Mouse (Mus musculus) midbrain, embryonic 14.5 days (tissue): ENCODE data around the gene Cntnap5c. TPM values are rescaled to one million over a fixed set of nuclear protein-coding genes. Genes with fewer than 3 reads are reported as not detected.

Experiments
- ATAC-seq: fragments of 200-750 bp; cut with Nextera tagmentation; 2 replicates; pipeline ENCODE4 v1.8.0; 2017; ENCODE audit warnings: moderate number of reproducible peaks, moderate library complexity; ENCODE audit not compliant: low FRiP score, low TSS enrichment
- DNase-seq: peaks from one replicate; pipeline ENCODE4 v3.0.0-alpha.2; 2015
- H3K27ac ChIP-seq: fragments of 300-500 bp; sonication (generic); replicated peaks from 2 replicates; pipeline ENCODE4 v1.5.1; 2014; ENCODE audit warnings: mild to moderate bottlenecking, low read depth, low read length, moderate library complexity
- H3K27me3 ChIP-seq: fragments of 300-500 bp; sonication (generic); 2 replicates; pipeline ENCODE4 v1.6.1; 2014; ENCODE audit warnings: low read length, control low read depth, mixed read lengths; ENCODE audit not compliant: control insufficient read depth, insufficient read depth
- H3K36me3 ChIP-seq: fragments of 300-500 bp; sonication (generic); 2 replicates; pipeline ENCODE4 v1.6.1; 2014; ENCODE audit warnings: low read length, control low read depth; ENCODE audit not compliant: control insufficient read depth, insufficient read depth
- H3K4me1 ChIP-seq: fragments of 300-500 bp; sonication (generic); 2 replicates; pipeline ENCODE4 v1.6.1; 2014; ENCODE audit warnings: mild to moderate bottlenecking, antibody characterized with exemption, low read length, control low read depth; ENCODE audit not compliant: control insufficient read depth, insufficient read depth
- H3K4me2 ChIP-seq: fragments of 300-500 bp; sonication (generic); 2 replicates; pipeline ENCODE4 v1.6.1; 2014; ENCODE audit warnings: mild to moderate bottlenecking, low read length, moderate library complexity
- H3K4me3 ChIP-seq: fragments of 300-500 bp; sonication (generic); replicated peaks from 2 replicates; pipeline ENCODE4 v1.5.1; 2014; ENCODE audit warnings: low read depth, low read length
- H3K9ac ChIP-seq: fragments of 300-500 bp; sonication (generic); replicated peaks from 2 replicates; pipeline ENCODE4 v1.6.1; 2014; ENCODE audit warnings: mild to moderate bottlenecking, low read length, moderate library complexity
- H3K9me3 ChIP-seq: fragments of 300-500 bp; sonication (generic); 2 replicates; pipeline ENCODE4 v1.6.1; 2016; ENCODE audit warnings: low read length, control low read depth, mixed read lengths; ENCODE audit not compliant: control insufficient read depth
- WGBS: fragments of 180-500 bp; shearing (Covaris S2); extraction: QIAGEN DNeasy Blood & Tissue Kit; methylation state at CpG from one replicate; pipeline ENCODE4 v1.1.7; 2014; 5-methylcytosine and 5-hydroxymethylcytosine counted together
- polyA plus RNA-seq: library from polyadenylated mRNA; unstranded; fragments of >200 nt; fragmentation: Nextera tagmentation; extraction: Ambion mirVana; gene quantifications from 2 replicates; pipeline ENCODE4 v1.2.1, GENCODE M21; 2014

The Cntnap5c gene
- polyA plus RNA-seq, result 1.7 and 1.8 TPM in 2 replicates

DNA sequence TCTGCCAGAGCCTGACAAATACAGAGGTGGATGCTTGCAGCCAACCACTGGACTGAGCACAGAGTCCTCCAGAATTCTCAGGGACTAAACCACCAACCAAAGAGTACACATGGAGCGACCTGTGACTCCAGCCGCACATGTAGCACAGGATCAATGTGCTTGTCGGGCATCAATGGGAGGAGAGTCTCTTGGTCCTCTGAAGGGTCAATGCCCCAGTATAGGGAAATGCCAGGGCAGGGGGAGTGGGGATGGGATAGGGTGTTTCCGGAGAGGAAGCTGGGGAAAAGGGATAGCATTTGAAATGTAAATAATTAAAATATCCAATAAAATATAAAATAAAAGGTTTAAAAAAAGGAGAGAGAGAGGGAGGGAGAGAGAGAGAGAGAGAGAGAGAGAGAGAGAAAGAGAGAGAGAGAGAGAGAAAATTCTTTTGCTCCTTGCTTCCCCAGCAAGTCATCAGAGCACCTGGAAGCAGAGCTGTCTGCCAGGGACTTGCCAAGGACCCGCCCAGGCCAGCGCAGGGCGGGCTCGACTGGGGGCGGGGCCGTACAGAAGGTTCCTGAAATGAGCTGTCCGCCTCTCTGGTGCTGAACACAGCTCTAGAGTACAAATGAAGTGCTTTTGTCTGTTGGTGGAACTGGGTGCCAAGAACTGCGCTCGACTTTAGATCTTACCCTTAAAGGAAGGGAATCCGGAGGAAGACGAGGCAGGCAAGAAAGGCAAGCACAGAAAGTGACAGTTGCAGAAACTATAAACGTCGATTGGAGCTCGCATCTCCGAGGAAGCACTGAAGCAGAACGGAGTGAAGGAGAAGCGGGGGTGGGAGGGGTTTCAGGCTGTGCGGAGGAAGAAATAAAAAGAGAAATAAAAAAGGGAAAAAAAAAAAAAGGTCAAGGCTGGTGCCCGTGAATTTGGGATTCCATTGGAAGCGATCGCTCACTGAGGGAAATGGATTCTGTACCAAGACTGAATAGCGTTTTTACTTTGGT lies at the start of gene Cntnap5c:
TSS of gene Cntnap5c (plus strand) at position 949 of the 989 bp plus-strand sequence.
- Histone ChIP-seq H3K4me2 (peak within 1 kb of the TSS; percentile 63), H3K27me3 (no peaks in the 10 kb centered on the region), H3K4me1 (no peaks in the 10 kb centered on the region), H3K9ac (peak within 1 kb of the TSS; percentile 32; the same call in 1 of the 2 replicates), H3K36me3 (no peaks in the 10 kb centered on the region), H3K4me3 (peak within 1 kb of the TSS; percentile 34), H3K27ac (no peak within 1 kb of the TSS), H3K9me3 (no peaks in the 10 kb centered on the region)
- DNase-seq (peak; percentile 80), ATAC-seq (peak; percentile 81)
- 16% methylated on average over 26 of the region's 26 CpGs for WGBS

- Histone ChIP-seq H3K4me2 (no peak within 1 kb of the TSS), H3K27ac (no peak within 1 kb of the TSS), H3K27me3 (no peaks in the 10 kb centered on the region), H3K9me3 (no peaks in the 10 kb centered on the region), H3K4me1 (no peaks in the 10 kb centered on the region), H3K9ac (no peak within 1 kb of the TSS), H3K36me3 (no peaks in the 10 kb centered on the region), H3K4me3 (no peak within 1 kb of the TSS)
- no peak for DNase-seq
- no peak for ATAC-seq
- WGBS, result 87% methylated on average over 5 of the region's 5 CpGs
Observed at GRCm38 (mm10) chr17:57742119-57742518, 27.3 kb upstream of the Cntnap5c start, which contains the start of gene Gm21834. Gm21834 (minus strand) TSS chr17:57742219.

- Histone ChIP-seq H3K36me3 (no peaks in the 10 kb centered on the region), H3K4me1 (no peaks in the 10 kb centered on the region), H3K27ac (no peak overlapping the region), H3K27me3 (no peaks in the 10 kb centered on the region), H3K4me2 (no peak overlapping the region), H3K4me3 (no peak overlapping the region), H3K9ac (no peak overlapping the region), H3K9me3 (no peaks in the 10 kb centered on the region)
- WGBS, result 72% methylated on average over 1 of the region's 1 CpGs
- ATAC-seq (no peak), DNase-seq (no peak)
Observed at GRCm38 (mm10) chr17:57758033-57758432, 11.3 kb upstream of the Cntnap5c start.

GRCm38 (mm10) chr17:57767306-57767705 lies 2.1 kb upstream of the Cntnap5c start:
- Histone ChIP-seq H3K9ac (no peak overlapping the region), H3K27me3 (no peaks in the 10 kb centered on the region), H3K4me1 (no peaks in the 10 kb centered on the region), H3K4me3 (no peak overlapping the region), H3K9me3 (no peaks in the 10 kb centered on the region), H3K36me3 (no peaks in the 10 kb centered on the region), H3K4me2 (no peak overlapping the region), H3K27ac (no peak overlapping the region)
- no peak for DNase-seq
- ATAC-seq, result no peak

DNA sequence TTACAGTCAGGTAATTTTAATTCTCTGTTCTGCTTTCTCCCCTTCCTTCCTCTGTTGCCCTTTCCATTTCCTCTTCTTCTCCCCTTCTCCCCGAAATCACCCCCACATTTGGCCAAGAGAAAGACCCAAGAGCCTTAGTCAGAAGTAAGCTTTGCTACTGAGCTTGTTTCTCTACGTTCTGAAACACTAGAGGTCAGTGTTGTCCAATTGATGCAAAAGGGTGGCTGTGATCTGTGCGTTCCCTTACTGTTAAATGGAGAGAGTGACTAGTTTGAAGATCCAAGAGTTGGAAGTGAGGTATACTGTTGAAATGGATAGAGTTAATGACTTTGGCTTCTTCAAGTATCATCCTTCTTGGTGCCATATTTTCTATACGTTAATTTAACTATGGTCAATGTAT lies 1.5 kb downstream of the Cntnap5c start:
- H3K4me2 ChIP-seq, result peak overlapping the region; percentile 63
- H3K36me3 ChIP-seq, result no peaks in the 10 kb centered on the region
- peak; percentile 59 for ATAC-seq
- 18% methylated on average over 4 of the region's 4 CpGs for WGBS
- H3K27ac ChIP-seq, result no peak overlapping the region
- no peak overlapping the region for H3K4me3 ChIP-seq
- no peaks in the 10 kb centered on the region for H3K4me1 ChIP-seq
- H3K9me3 ChIP-seq, result no peaks in the 10 kb centered on the region
- H3K27me3 ChIP-seq, result no peaks in the 10 kb centered on the region
- H3K9ac ChIP-seq, result no peak overlapping the region
- peak; percentile 88 for DNase-seq

GRCm38 (mm10) chr17:57788161-57788799 lies 18.9 kb downstream of the Cntnap5c start:
- no peaks in the 10 kb centered on the region for H3K4me1 ChIP-seq
- no peak overlapping the region for H3K27ac ChIP-seq
- H3K9ac ChIP-seq, result no peak overlapping the region
- ATAC-seq (no peak), DNase-seq (no peak)
- no peaks in the 10 kb centered on the region for H3K36me3 ChIP-seq
- 87% methylated on average over 1 of the region's 1 CpGs for WGBS
- no peaks in the 10 kb centered on the region for H3K27me3 ChIP-seq
- no peak overlapping the region for H3K4me2 ChIP-seq
- peaks cover 4% of the 10 kb centered on the region; the same call in 1 of the 2 replicates for H3K9me3 ChIP-seq
- no peak overlapping the region for H3K4me3 ChIP-seq

DNA sequence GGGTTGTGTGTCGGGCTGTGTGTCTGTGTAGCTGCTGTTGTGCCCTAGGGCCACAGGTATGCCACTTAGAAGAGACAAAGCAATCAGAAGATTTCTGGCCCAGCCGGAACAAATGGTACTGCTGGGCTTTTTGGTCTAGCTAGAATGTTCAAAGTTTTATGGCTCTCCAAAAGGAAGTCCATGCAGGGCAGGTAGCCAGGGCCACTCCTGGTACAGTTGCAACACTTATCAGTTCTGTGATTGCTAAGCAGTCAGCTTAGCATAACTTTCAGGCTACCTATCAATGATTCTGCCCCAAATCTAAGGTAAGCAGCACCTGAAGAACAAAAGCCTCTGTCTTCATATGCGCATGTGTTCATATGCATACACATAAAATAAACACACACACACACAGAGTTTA lies 26.0 kb downstream of the Cntnap5c start:
- WGBS, result 87% methylated on average over 3 of the region's 3 CpGs
- DNase-seq, result no peak

DNA sequence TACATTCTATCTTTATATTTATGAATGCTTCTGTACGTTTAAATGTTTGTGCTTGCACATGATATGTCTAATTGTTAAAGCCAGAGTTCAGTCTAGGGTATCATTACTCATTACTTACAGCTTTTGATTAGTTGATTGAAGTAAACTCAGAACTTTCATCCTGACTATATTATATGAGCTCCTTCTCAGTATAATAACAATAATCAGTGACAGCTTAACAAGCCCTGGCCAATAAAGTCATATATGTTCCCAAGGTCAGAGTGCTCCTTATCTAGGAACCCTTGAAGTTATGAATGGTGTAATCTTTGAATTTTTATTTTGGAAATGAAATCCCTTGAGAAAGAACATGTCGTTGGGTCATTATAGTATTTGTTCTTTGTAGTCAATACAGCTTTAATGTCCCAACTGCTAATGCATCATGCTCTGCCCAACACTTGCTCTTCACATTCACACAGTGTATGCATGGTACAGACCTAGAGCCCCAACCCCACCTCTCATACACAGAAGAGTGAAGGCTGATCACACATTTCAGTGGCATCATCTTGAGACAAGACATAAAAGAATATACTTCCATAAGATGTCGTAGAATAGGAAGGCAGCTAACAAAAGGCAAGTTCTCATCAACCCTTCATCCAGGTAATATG lies 27.4 kb downstream of the Cntnap5c start:
- H3K36me3 ChIP-seq, result no peaks in the 10 kb centered on the region
- 86% methylated on average over 3 of the region's 3 CpGs for WGBS
- DNase-seq, result no peak
- no peak overlapping the region for H3K4me2 ChIP-seq
- H3K4me3 ChIP-seq, result no peak overlapping the region
- H3K9ac ChIP-seq, result no peak overlapping the region
- no peak for ATAC-seq
- H3K27me3 ChIP-seq, result no peaks in the 10 kb centered on the region
- no peaks in the 10 kb centered on the region for H3K9me3 ChIP-seq
- no peak overlapping the region for H3K27ac ChIP-seq
- H3K4me1 ChIP-seq, result no peaks in the 10 kb centered on the region

More for the DNA sequence above, 26.0 kb downstream of the Cntnap5c start:
- ATAC-seq, result no peak
- no peak overlapping the region for H3K27ac ChIP-seq
- no peak overlapping the region for H3K9ac ChIP-seq
- no peak overlapping the region for H3K4me2 ChIP-seq
- no peaks in the 10 kb centered on the region for H3K9me3 ChIP-seq
- H3K27me3 ChIP-seq, result no peaks in the 10 kb centered on the region
- no peaks in the 10 kb centered on the region for H3K36me3 ChIP-seq
- H3K4me1 ChIP-seq, result no peaks in the 10 kb centered on the region
- no peak overlapping the region for H3K4me3 ChIP-seq
